Mouse (Mus musculus): ENCODE results near the gene Cyp2d11.

DNA sequence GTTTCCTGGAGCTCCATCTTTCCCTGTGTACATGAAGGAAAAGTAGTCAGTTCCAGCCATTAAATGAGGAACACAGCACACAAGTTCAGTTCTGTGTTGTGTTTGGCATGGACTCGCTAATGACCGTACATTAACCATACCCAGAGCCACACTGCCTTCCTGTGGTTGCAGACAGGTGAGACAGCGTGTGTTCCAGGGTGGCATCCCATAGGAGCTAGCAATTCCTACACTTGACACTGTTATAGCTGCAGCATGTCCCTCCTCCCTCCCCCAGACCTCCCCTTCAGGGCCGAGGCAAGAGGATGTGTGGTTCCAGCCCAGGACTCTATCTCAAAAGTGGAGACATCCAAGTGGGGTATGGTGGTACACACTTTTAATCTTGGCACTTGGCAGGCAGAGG lies 43.5 kb downstream of the Cyp2d11 start:
- TF ChIP-seq CTCF (IDR thresholded peaks at IDR 0.05; ENCODE audit: borderline replicate concordance, extremely low read depth, insufficient read depth, insufficient read length): no peak
- no peak for TF ChIP-seq POLR2A (IDR thresholded peaks at IDR 0.05; ENCODE audit: borderline replicate concordance, extremely low read depth, insufficient read depth, insufficient read length, poor library complexity, severe bottlenecking)
